Mouse (Mus musculus): ENCODE measurements around the gene Six6. TPM values are rescaled to one million over a fixed set of nuclear protein-coding genes. Genes with fewer than 3 reads are reported as not detected.

Six6 gene
- polyA plus RNA-seq, 1 experiment: not detected

DNA sequence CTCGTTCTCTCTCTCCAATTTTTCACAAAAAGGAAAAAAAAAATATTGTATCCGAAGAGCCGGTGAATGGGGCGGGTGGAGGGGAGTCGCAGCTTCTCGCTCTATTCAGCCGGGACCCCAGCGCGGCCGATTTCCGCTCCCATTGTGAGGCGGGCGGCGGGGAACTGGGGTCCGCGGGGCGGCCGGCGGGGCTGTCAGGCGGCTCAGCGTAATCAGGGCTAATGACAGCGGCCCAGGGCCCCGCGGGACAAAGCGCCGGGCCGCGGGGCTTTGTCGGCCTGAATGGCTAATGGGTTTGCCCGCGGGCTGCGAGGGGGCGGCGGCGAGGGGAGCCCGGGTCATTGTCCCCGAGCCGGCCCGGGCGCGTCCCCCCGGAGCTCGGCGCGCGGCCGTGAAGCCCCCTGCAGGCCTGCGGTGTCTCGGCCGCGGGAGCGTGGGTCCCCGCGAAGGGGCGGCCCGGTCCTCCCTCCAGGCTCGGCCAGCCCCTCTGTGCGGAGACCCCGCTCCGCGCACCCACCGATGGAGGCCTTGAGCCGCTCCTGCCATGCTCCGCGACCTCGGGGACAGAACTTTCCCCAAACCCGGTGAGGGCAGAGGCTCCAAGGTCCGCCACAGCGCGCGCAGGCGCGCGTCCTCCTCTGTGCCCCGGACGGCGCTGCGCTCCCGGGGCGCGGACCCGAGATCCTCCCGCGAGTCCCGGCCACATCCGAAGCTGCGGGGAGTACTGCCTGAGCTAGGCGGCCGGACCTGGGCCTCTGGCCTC is 5.8 kb downstream of the Six6 start:
- TF ChIP-seq USF1 (IDR thresholded peaks at IDR 0.05; ENCODE audit: low read depth): no peak
- TF ChIP-seq TCF3 (IDR thresholded peaks at IDR 0.05; ENCODE audit: insufficient read length, low read depth): no peak
- no peak for TF ChIP-seq MYOD1 (IDR thresholded peaks at IDR 0.05; ENCODE audit: control insufficient read depth in 1 of 3, insufficient read length in 2 of 3, low read depth in 2 of 3)
- TF ChIP-seq POLR2AphosphoS2 (IDR thresholded peaks at IDR 0.05; ENCODE audit: insufficient read length, low read depth): no peak
- no peak for TF ChIP-seq MYOG (IDR thresholded peaks at IDR 0.05; ENCODE audit: control insufficient read depth in 1 of 3, insufficient read depth in 1 of 3, insufficient read length in 2 of 3, low read depth in 2 of 3)
- TF ChIP-seq E2F4 (IDR thresholded peaks at IDR 0.05; ENCODE audit: insufficient read depth): no peak
- TF ChIP-seq TCF12 (IDR thresholded peaks at IDR 0.05; ENCODE audit: insufficient read depth, poor library complexity, severe bottlenecking): no peak
- TF ChIP-seq REST (IDR thresholded peaks at IDR 0.05; ENCODE audit: insufficient read depth, insufficient read length): no peak
- TF ChIP-seq POLR2A (IDR thresholded peaks at IDR 0.05; ENCODE audit: insufficient read length, low read depth): no peak
- no peak for TF ChIP-seq MAX (IDR thresholded peaks at IDR 0.05; ENCODE audit: low read depth)
- TF ChIP-seq SRF (IDR thresholded peaks at IDR 0.05; ENCODE audit: control insufficient read depth, insufficient read length, low read depth): no peak
- TF ChIP-seq CEBPB (IDR thresholded peaks at IDR 0.05; ENCODE audit: insufficient read depth, poor library complexity, severe bottlenecking): no peak
- no peak overlapping the region for H3K4me2 ChIP-seq (ENCODE audit: low read depth)
- H3K4me3 ChIP-seq: no peak overlapping the region
- H3K27me3 ChIP-seq (ENCODE audit: control insufficient read depth, insufficient read depth, insufficient read length): peaks cover 44% of the 10 kb centered on the region
- H3K36me3 ChIP-seq (ENCODE audit: control insufficient read depth, insufficient read depth): no peaks in the 10 kb centered on the region
- no peaks in the 10 kb centered on the region for H3K79me2 ChIP-seq (ENCODE audit: control insufficient read depth, insufficient read depth)
- H3ac ChIP-seq (ENCODE audit: control insufficient read depth, insufficient read length): no peak overlapping the region

DNA sequence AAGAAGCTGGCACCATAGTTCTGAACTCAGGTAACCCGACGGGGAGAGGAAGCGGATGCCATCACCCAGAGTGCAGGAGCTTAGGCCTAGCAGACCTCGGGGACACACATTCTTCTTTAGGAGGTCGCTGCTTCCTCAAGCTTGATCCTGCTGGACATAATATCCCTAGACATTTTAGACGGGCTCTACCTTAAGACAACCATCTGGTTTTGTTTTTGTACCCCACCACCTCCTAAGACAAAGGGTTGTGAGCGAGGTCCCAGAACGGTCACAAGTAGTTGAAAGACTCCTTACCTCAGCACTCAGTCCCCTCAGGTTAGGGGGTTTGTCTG is 6.3 kb downstream of the Six6 start:
- H3K4me3 ChIP-seq: no peak overlapping the region
- H3K27me3 ChIP-seq (ENCODE audit: control insufficient read depth, insufficient read depth, insufficient read length): peaks cover 43% of the 10 kb centered on the region

GRCm38 (mm10) chr12:72946805-72947204 is 7.1 kb downstream of the Six6 start:
- peaks cover 41% of the 10 kb centered on the region for H3K27me3 ChIP-seq (ENCODE audit: control insufficient read depth, insufficient read depth, insufficient read length)
- H3K4me3 ChIP-seq: no peak overlapping the region
- no peak overlapping the region for H3ac ChIP-seq (ENCODE audit: control insufficient read depth, insufficient read length)
- no peak overlapping the region for H3K4me2 ChIP-seq (ENCODE audit: low read depth)
- no peak for TF ChIP-seq TCF12 (IDR thresholded peaks at IDR 0.05; ENCODE audit: insufficient read depth, poor library complexity, severe bottlenecking)
- TF ChIP-seq SRF (IDR thresholded peaks at IDR 0.05; ENCODE audit: control insufficient read depth, insufficient read length, low read depth): no peak
- no peak for TF ChIP-seq MAX (IDR thresholded peaks at IDR 0.05; ENCODE audit: low read depth)
- TF ChIP-seq POLR2A (IDR thresholded peaks at IDR 0.05; ENCODE audit: insufficient read length, low read depth): no peak
- no peak for TF ChIP-seq CEBPB (IDR thresholded peaks at IDR 0.05; ENCODE audit: insufficient read depth, poor library complexity, severe bottlenecking)
- TF ChIP-seq REST (IDR thresholded peaks at IDR 0.05; ENCODE audit: insufficient read depth, insufficient read length): no peak
- no peak for TF ChIP-seq TCF3 (IDR thresholded peaks at IDR 0.05; ENCODE audit: insufficient read length, low read depth)
- no peak for TF ChIP-seq MYOD1 (IDR thresholded peaks at IDR 0.05; ENCODE audit: control insufficient read depth in 1 of 3, insufficient read length in 2 of 3, low read depth in 2 of 3)
- no peak for TF ChIP-seq E2F4 (IDR thresholded peaks at IDR 0.05; ENCODE audit: insufficient read depth)
- TF ChIP-seq POLR2AphosphoS2 (IDR thresholded peaks at IDR 0.05; ENCODE audit: insufficient read length, low read depth): no peak
- TF ChIP-seq USF1 (IDR thresholded peaks at IDR 0.05; ENCODE audit: low read depth): no peak
- no peak for TF ChIP-seq MYOG (IDR thresholded peaks at IDR 0.05; ENCODE audit: control insufficient read depth in 1 of 3, insufficient read depth in 1 of 3, insufficient read length in 2 of 3, low read depth in 2 of 3)
- no peaks in the 10 kb centered on the region for H3K36me3 ChIP-seq (ENCODE audit: control insufficient read depth, insufficient read depth)
- H3K79me2 ChIP-seq (ENCODE audit: control insufficient read depth, insufficient read depth): no peaks in the 10 kb centered on the region

More for the DNA sequence above, 6.3 kb downstream of the Six6 start:
- Histone ChIP-seq H3K4me2 (ENCODE audit: low read depth) (no peak overlapping the region), H3K79me2 (ENCODE audit: control insufficient read depth, insufficient read depth) (no peaks in the 10 kb centered on the region), H3K36me3 (ENCODE audit: control insufficient read depth, insufficient read depth) (no peaks in the 10 kb centered on the region), H3ac (ENCODE audit: control insufficient read depth, insufficient read length) (no peak overlapping the region)
- TF ChIP-seq USF1 (IDR thresholded peaks at IDR 0.05; ENCODE audit: low read depth) (no peak), SRF (IDR thresholded peaks at IDR 0.05; ENCODE audit: control insufficient read depth, insufficient read length, low read depth) (no peak), MYOG (IDR thresholded peaks at IDR 0.05; ENCODE audit: control insufficient read depth in 1 of 3, insufficient read depth in 1 of 3, insufficient read length in 2 of 3, low read depth in 2 of 3) (no peak), REST (IDR thresholded peaks at IDR 0.05; ENCODE audit: insufficient read depth, insufficient read length) (no peak), MAX (IDR thresholded peaks at IDR 0.05; ENCODE audit: low read depth) (no peak), POLR2A (IDR thresholded peaks at IDR 0.05; ENCODE audit: insufficient read length, low read depth) (no peak), E2F4 (IDR thresholded peaks at IDR 0.05; ENCODE audit: insufficient read depth) (no peak)

DNA sequence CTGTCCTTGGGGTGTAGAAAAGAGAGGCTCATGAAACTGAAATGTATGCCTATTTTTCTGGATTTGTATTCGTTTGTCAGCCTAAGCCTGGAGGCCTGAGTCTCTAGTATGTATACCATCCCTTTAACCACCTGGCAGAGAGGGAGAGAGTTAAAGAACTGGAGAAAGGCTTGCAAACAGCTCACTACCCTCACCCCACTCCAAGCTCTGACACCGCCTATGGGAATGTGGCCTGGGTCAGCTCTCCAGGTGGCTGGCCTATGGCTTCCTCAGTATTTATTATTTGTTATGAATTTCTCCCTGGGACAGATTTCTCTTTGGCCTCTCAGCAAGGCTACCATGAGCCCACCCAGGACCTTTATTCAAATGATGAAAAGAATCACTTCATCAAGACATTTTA is 7.6 kb downstream of the Six6 start:
- H3K36me3 ChIP-seq (ENCODE audit: control insufficient read depth, insufficient read depth): no peaks in the 10 kb centered on the region
- TF ChIP-seq MYOD1 (IDR thresholded peaks at IDR 0.05; ENCODE audit: control insufficient read depth in 1 of 3, insufficient read length in 2 of 3, low read depth in 2 of 3): no peak

DNA sequence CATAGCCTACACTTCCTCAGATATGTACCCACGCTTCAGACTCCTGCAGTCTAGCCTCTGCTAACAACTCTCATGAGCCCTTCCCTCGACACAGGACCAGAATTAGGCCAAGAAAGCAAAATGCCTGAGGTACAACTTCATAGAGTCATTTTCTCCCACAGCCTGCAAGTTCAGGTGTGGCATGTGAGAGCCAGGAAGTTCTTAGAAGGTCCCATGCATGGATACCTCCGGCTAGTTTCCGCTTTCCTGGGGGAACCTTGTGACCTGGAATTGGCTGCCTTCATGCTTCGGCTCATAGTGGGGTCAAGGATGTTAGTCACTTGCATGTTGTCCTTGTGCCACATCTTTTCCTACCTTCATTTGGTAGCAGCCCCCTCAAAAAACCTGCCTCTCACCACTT is 13.4 kb downstream of the Six6 start:
- H3ac ChIP-seq (ENCODE audit: control insufficient read depth, insufficient read length): no peak overlapping the region
- peaks cover 35% of the 10 kb centered on the region for H3K27me3 ChIP-seq (ENCODE audit: control insufficient read depth, insufficient read depth, insufficient read length)
- H3K4me2 ChIP-seq (ENCODE audit: low read depth): no peak overlapping the region
- no peaks in the 10 kb centered on the region for H3K36me3 ChIP-seq (ENCODE audit: control insufficient read depth, insufficient read depth)
- H3K79me2 ChIP-seq (ENCODE audit: control insufficient read depth, insufficient read depth): no peaks in the 10 kb centered on the region
- TF ChIP-seq USF1 (IDR thresholded peaks at IDR 0.05; ENCODE audit: low read depth) (no peak), CEBPB (IDR thresholded peaks at IDR 0.05; ENCODE audit: insufficient read depth, poor library complexity, severe bottlenecking) (no peak), POLR2A (IDR thresholded peaks at IDR 0.05; ENCODE audit: insufficient read length, low read depth) (no peak), REST (IDR thresholded peaks at IDR 0.05; ENCODE audit: insufficient read depth, insufficient read length) (no peak), MYOG (IDR thresholded peaks at IDR 0.05; ENCODE audit: control insufficient read depth in 1 of 3, insufficient read depth in 1 of 3, insufficient read length in 2 of 3, low read depth in 2 of 3) (no peak), SRF (IDR thresholded peaks at IDR 0.05; ENCODE audit: control insufficient read depth, insufficient read length, low read depth) (no peak), TCF3 (IDR thresholded peaks at IDR 0.05; ENCODE audit: insufficient read length, low read depth) (no peak), POLR2AphosphoS2 (IDR thresholded peaks at IDR 0.05; ENCODE audit: insufficient read length, low read depth) (no peak), TCF12 (IDR thresholded peaks at IDR 0.05; ENCODE audit: insufficient read depth, poor library complexity, severe bottlenecking) (no peak)
- no peak overlapping the region for H3K4me3 ChIP-seq

More for the DNA sequence above, 7.6 kb downstream of the Six6 start:
- Histone ChIP-seq H3K4me3 (no peak overlapping the region), H3K27me3 (ENCODE audit: control insufficient read depth, insufficient read depth, insufficient read length) (peaks cover 40% of the 10 kb centered on the region), H3ac (ENCODE audit: control insufficient read depth, insufficient read length) (no peak overlapping the region), H3K79me2 (ENCODE audit: control insufficient read depth, insufficient read depth) (no peaks in the 10 kb centered on the region), H3K4me2 (ENCODE audit: low read depth) (no peak overlapping the region)

Data from myocyte (in vitro differentiated cells).